Mouse (Mus musculus) gastrocnemius, postnatal 36 days (tissue): ENCODE data around the gene Srcap. TPM values are rescaled to one million over a fixed set of nuclear protein-coding genes. Genes with fewer than 3 reads are reported as not detected.
A peak's percentile ranks its signal among the peaks of the same experiment; 100 is the strongest.

Experiments used
- DNase-seq, 2 experiments: peaks; one replicate each; pipeline ENCODE4 v3.0.0; 2022
- intact Hi-C: fragments of 180-260 bp; cut with DNase I; formaldehyde crosslinking; loops from one replicate; pipeline ENCODE4 v1.15.1; 2025
- total RNA-seq, 2 experiments: library from RNA; stranded (reverse); gene quantifications; 2 replicates each; pipeline ENCODE4 v1.2.3; 2021

Gene Srcap
- total RNA-seq, 2 experiments from 2014 or later: 43.7 to 51.0 TPM

DNA sequence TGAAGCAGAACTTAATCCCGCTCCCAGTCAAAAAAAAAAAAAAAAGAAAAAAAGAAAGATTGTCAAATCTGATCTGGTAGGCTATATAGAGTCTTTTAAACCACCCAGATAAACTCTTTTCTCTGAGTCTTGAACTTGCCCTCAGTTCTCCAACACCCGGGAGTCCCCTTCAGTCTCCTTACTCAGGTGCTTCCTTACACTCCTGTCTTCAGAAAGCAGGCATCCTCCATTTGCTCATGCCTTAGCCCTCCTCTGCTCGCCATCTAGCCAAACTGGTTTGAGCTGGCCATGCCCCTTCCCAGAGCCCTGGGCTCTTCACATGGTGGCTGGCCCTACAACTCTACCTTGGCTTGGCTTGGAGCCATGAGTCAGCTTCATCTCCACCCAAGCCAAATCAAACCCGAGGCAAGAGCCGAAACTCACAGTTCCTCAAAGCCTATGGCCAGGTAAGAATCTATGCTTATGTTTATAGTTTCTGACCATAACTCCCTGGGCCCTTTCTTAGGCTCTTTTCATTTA, 49.6 kb downstream of the Srcap start, which contains the start of gene Tmem265:
Gene Tmem265, plus strand, starts transcription at position 51 of the 519 bp plus-strand sequence.
- intact Hi-C loops: loop anchor here (5.0 kb wide), 1 partner anchor 34 kb away; no protein-coding TSS in a partner anchor

DNA sequence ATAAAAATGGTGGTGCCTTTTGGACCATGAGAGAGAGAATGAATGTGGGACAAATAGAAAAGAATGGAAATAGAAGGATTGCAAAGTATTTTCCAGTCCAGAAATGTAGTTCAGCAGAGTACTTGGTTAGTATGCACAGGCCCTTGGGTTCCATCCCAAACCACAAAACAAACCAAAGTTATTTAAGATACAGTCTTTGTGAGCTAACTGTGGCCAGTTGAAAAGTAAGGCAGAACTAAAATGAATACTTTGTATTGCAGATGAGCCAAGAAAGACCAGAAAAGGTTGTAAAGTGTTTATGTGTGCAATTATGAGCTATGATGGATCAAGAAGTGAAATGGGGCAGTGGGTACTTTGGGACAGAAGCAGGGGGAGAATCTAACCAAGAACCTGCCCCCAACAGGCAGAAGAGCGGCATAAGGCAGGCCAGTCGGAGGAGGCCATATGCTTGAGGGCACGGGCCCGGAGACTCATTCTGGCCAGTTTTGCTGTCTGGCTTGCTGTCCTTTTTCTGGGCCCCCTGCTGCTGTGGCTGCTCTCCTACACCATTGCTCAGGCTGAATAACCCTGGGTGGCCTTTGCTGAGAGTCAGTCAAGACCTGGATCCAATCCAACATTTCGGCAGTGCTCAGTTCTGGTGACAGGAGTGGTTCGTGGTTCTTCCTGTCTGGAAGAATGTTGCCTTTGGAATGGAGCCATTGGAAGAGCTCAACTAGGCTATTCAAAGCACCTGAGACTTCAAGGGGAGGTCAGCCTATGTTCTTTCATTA, 52.8 kb downstream of the Srcap start:
- no peak for DNase-seq
- intact Hi-C loops: loop anchor here (5.0 kb wide), 1 partner anchor 37 kb away; no protein-coding TSS in a partner anchor

More for the DNA sequence above, 49.6 kb downstream of the Srcap start, which contains the start of gene Tmem265:
- DNase-seq: no peak

DNA sequence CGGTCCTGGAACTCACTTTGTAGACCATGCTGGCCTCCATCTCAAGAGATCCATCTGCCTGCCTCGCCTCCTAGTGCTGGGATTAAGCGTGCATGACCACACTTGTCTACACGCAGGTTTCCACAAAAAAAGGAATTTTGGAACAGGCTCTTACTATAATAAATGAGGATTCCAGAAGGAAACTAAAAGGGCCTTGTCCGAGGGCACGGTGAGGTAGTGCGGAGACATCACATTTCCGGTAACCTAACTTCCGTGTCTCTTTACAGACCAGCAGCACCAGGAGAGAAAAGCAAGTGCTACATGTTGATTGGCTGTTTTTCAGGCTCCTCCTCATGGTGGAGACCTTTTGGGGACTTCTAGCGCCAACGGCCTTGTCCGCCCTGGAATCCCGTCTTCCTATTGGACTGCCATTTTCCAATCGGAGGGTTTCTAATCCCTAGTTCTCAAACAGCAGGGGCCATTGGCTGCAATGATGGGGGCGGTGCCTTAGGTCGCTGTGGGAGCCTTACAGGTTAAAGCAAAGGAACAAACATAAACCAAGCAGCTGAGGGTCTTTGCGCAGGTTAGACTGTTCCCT, 61.2 kb downstream of the Srcap start, which contains the start of gene Phkg2:
Gene Phkg2, plus strand, starts transcription at position 446 of the 577 bp plus-strand sequence.
- DNase-seq: peak; percentile 79 to 88
- intact Hi-C loops: loop anchor here (2.0 kb wide), 1 partner anchor 60 kb away; no protein-coding TSS in a partner anchor

DNA sequence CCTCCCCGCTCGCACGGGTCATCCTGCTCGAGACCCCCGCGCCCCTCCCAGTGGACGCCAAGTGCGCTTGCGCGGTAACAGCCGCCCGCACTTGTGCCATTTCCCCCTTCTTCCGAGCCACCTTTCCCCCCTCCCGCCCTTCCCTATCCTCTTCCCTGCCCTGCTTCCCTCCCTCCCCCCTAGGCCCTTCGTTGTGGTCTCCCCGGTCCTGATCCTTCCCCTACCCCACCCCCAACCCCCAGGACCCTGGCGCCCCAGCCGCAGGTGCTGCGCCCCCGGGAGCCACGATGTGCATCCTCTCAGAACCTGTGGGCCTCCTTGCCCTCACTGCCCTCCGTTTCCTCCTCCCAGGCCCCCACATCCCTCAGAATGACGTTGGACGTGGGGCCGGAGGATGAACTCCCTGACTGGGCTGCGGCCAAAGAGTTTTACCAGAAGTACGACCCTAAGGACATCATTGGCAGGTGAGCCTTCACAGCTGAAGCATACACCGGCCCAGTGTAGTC, 61.8 kb downstream of the Srcap start:
- intact Hi-C loops: loop anchor here (2.0 kb wide), 1 partner anchor 61 kb away; no protein-coding TSS in a partner anchor
- DNase-seq: no peak

DNA sequence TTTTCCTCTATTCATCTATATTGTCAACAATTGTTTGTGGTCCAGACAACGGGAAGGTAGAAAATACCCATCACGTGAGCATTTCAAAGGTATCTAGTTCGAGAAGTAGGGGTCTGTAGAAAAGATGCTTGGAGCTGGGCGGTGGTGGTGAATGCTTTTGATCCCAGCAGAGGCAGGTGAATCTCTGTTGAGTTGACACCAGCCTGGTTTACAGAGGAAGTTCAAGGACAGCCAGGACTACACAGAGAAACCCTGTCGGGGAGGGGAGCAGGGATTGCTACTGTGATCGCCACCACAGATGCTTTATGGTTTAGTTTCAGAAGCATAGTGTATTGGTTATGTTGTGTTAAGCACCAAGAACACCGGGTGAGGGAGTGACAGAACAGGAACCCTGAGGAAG, 62.3 kb downstream of the Srcap start:
- intact Hi-C loops: no loop called here
- no peak for DNase-seq

DNA sequence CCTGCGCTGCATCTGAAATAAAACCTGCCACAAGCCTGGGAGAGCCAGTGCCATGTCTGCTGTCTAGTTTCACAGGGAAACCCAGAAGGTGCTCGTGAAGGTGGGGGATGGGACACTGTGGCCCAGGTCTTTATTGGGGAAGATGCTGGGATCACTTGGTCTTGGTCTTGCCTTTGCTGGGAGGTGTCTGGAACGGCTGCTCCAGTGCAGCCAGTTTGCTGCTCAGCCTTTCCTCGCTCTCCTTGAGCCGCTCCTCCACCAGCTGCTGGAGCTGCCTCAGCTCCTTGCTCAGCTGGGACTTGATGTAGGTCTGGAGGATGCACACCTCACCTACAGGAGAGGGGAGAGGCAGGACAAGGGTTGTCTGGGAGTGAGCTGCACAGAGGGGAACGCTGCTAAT, 71.5 kb downstream of the Srcap start:
- intact Hi-C loops: no loop called here
- DNase-seq: no peak

DNA sequence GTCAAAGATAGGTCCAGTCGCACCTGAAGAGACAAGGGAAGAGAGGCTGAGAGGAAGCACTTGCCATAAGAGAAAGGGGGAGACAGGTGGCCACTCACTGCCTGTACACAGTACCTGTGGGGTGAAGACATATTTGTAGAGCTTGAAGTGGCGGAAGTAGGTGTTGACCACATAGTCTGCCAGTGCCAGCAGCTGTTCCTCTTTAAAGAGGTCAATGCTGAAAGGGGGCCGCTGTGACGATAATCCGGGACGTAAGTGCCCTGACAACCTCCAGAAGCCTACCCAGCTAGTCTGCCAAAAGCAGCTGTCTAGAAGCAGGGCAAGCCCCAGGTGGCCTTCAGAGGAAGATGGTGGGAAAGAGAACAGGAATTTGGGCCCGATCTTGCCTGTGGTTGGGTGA, 73.2 kb downstream of the Srcap start:
- intact Hi-C loops: loop anchor here (5.0 kb wide), 1 partner anchor 68 kb away; the partner anchor contains the start of gene Gm42715
- DNase-seq: no peak

DNA sequence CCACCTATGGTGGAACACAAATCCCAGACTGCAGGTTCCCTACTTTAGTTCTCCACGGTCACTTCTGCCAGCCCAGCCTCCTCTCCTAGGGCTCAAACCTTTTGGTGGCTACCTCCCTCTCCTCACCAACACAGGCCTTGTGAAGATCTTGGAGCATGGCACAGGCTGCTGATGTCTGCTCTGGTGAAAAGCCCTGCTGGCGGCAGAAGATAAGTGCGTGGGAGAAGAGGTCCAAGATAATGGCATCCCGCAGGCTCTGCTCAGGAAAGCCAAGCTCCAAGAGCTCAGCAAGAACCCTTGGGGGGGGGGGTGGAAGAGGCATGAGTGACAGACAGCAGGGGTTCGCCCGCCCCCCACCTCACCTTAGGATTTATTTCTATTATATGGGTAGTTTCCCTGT, 74.4 kb downstream of the Srcap start:
- no peak for DNase-seq
- intact Hi-C loops: loop anchor here (5.0 kb wide), 1 partner anchor 69 kb away; the partner anchor contains the start of gene Gm42715

DNA sequence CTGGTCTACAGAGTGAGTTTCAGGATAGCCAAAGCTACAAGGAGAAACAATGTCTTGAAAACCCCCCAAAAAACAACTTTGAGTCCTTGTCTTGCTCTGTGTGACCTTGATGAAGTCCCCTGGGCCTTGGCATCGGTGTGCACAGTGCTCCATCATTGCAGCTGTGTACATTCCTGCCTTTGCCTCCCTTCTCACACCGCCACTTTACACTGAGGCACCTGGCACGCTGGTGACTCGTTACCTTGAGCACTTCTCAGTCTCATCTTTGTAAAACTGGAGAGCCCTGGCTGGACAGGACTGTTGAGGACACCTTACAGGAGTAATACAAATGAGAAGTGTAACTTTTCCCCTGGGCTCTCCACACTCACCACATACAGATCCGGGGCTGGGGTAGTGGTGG, 75.4 kb downstream of the Srcap start:
- no peak for DNase-seq
- intact Hi-C loops: loop anchor here (5.0 kb wide), 1 partner anchor 70 kb away; the partner anchor contains the start of gene Gm42715

DNA sequence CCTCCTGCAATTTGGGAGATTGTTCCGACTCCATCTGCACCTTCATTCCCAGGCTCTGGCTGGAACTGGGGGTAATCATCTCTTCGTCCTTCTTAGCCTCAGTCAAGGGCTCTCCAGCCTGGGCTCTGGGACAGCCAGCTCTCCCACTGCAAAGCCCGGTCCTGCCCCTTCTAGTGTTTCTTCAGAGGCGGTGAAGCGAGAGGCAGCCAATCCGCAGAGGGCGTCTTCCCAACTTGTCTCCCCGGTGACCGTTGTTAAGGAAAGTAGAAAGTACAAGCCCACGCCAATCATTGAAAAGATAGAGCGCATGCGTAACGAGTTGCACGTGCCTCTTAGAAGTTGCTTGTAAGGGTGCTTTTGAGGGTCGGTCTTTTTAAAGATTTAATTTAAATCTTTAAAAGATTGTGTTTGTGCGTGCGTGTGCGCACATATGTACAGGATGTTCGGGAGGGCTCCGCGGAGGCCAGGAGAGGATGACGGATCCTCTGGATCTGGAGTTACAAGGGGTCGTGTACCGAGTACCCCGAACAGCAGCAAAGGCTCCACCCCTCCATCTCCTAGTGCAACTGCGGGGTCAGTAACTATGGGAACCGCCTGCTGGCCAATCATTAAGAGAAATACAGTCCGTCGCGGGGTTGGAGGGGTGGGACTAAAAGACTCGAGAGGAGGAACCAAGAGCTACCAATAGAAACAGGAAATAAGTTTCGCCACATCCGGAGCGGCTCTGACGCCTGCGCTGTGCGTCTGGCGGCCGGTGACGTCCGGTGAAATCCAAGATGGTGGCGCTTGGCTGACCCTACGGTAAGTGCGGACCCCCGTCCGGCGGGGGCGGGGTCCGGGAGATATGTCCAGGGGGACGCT, 76.5 kb downstream of the Srcap start, which contains the start of the genes Ccdc189 and Rnf40:
Gene Ccdc189, minus strand, starts transcription at position 585 of the 861 bp plus-strand sequence.
Gene Rnf40, plus strand, starts transcription at position 757 of the 861 bp plus-strand sequence.
- intact Hi-C loops: loop anchor here (5.0 kb wide), 1 partner anchor 71 kb away; the partner anchor contains the start of gene Gm42715

DNA sequence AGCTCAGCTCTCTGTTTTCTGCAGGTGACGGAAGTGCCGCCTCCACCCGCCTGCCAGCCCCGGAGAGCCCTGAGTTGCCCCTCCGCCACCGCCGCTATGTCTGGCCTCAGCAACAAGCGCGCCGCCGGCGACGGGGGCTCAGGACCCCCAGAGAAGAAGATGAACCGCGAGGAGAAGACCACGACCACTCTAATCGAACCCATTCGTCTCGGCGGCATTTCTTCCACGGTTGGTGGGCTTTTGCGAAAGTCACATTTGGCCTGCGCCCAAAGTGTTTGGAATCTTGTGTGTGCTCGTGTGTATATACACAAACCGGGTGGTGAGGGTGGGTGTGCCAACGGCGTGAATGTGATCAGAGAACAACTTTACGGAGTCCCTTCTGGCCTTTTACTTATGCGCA, 77.1 kb downstream of the Srcap start:
- no peak for DNase-seq
- intact Hi-C loops: loop anchor here (5.0 kb wide), 1 partner anchor 72 kb away; the partner anchor contains the start of gene Gm42715

More for the DNA sequence above, 76.5 kb downstream of the Srcap start, which contains the start of the genes Ccdc189 and Rnf40:
- DNase-seq: peak; percentile 88 to 91

DNA sequence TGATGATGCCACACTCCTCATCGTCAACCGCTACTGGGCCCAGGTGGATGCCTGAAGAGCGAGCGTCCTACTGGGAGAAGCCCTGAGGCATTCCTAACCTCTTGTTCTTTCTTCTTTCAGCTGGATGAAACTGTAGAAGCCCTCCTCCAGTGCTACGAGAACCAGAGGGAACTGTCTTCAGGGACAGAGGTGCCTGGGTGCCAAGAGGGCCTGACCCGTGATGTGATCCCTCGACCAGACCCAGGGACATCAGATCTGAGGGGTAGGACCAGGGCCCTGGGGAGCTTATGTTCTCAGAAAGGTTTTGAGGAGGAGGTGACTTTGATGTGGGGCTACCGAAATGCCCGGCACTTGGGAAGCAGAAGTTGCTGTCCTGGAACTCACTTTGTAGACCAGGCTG, 77.9 kb downstream of the Srcap start:
- intact Hi-C loops: loop anchor here (5.0 kb wide), 1 partner anchor 72 kb away; the partner anchor contains the start of gene Gm42715
- DNase-seq: peak in 1 of 2 experiments; percentile 11

DNA sequence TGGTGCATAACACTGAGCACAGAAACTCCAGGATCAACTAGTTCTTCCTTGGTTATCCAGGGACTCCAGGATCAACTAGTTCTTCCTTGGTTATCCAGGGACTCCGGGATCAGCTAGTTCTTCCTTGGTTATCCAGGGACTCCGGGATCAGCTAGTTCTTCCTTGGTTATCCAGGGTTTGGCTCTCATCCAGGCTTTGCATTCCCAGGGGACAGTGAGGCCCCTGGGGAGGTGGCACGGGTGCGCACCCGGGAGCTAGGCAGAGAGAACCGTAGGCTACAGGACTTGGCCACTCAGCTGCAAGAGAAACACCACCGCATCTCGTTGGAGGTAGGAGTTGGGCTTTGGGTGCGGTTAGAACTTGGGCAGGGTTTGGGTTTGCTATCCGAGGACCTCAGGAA, 79.3 kb downstream of the Srcap start:
- DNase-seq: no peak
- intact Hi-C loops: no loop called here

DNA sequence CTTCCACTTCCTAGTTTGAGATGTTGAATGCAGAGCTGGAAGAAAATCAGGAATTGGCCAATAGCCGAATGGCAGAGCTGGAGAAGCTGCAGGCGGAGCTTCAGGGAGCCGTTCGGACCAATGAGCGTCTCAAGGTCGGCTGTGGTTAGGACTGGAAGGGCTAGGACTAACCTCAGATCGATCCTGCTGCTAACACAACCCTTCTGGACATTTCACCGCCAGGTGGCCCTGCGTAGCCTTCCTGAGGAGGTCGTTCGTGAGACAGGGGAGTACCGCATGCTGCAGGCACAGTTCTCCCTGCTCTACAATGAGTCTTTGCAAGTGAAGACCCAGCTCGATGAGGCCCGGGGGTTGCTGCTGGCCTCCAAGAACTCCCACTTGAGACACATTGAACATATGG, 80.8 kb downstream of the Srcap start:
- intact Hi-C loops: no loop called here
- DNase-seq: no peak

DNA sequence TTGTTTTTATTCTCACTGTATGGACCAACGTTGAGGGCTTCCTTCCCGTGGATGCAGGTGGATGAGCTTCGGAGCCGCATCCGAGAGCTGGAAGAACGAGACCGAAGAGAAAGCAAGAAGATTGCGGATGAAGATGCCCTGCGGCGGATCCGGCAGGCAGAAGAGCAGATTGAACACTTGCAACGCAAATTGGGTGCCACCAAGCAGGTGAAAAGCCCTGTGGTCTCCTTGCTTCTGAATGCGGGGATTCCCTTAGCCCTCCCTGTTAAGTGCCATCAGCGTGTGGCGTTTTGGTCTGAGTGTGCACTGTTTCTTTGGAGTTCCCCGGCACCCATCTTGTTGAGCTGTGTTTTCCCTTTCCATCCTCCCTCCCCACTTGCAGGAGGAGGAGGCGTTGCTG, 85.0 kb downstream of the Srcap start:
- intact Hi-C loops: no loop called here
- DNase-seq: no peak

DNA sequence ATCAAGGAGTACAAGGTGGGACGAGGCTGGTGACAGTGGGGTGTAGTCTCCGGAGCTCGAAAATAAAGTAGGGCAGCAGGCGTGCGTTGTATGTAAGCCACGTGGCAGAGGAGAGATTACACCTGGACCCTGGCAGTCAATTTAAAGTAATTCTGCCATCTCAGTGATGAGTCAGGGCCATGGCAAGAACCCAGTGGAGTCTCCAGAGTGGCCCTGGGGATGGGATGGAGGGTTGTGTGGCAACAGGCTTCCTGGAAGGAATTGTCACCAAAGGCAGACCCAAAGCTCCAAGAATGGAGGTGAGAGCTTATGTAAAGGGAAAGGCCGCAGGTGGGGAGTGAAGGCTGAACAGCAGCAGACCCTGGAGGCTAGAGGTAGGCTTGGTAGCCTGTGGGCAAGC, 88.8 kb downstream of the Srcap start:
- DNase-seq: no peak
- intact Hi-C loops: no loop called here

DNA sequence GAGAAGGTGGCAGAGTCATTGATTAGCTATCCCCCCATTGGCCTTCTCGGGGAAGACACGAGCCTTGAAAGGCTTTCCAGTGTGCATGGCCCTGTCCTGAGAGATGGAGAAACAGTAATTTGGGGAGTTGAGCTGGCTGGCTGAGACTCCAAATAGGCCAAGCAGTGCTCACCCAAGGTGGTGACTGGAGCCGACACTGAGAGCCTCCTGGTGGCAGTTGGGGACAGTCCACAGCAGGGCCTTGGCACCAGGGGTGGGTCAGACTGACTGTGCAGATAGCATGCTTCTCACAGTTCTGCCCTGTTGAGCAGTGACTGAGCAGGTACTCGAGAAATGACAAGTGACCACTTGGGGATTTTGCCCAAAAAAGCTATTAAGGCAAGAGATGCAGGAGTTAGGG, 90.0 kb downstream of the Srcap start:
- no peak for DNase-seq
- intact Hi-C loops: no loop called here

DNA sequence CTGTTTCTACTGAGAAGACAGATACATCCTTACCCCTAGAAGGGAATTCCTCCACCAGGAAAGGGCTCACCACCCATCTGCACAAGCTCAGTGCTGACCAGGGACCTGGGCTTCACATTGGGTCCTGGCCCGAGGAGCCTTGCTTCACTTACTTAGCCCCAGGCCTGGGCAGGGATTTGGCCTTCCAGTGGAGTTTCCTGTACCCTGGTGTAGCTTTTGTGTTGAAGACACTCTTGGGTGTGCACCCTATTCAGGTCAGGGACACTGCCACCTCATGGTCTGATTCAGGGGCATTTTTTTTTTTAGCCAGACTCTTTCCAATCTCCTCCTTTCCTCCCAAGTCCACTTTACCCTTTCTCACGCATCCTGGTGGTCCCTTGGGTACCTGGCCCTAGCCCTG, 91.1 kb downstream of the Srcap start:
- DNase-seq: no peak
- intact Hi-C loops: no loop called here

DNA sequence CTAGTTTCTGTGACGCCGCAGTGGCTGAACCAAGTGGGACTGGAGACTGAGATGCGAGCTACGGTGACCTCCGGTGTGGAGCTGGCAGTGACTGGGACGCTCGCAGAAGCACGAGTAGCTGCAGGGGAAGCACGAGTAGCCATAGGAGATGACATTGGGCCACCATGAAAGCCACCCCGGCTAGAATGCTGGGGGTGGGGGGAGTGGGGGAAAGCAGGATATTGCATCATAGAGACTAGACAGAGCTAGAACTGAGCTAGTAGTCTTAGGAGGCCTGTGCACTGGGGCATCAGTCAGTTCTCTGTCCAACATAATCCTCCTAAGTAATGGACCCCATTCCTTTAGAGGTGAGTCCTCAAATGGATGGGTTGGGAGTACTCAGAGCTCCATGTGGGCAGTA, 92.5 kb downstream of the Srcap start:
- intact Hi-C loops: no loop called here
- no peak for DNase-seq

DNA sequence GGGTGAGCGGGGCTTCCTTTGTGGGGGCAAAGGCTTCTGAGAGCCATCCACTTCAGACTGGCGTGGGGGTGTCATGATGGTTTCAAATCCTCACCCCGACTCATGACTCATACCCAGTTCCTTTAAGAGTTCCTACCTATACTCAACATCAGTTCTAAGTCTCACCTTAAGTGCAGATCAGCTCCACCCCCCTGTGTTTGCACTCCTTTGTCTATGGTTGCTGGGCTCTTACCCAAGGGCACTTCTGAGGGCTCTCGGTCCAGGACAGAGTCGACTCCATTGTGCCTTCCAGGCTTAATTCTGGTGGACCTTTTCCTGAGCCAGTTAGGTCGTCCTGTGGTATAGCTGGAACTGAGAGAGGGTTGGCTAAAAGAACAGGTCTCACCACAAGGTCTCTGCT, 95.4 kb downstream of the Srcap start:
- no peak for DNase-seq
- intact Hi-C loops: no loop called here
